Mouse (Mus musculus) Patski (cell line): ENCODE results near the gene Phex. TPM values are rescaled to one million over a fixed set of nuclear protein-coding genes. Genes with fewer than 3 reads are reported as not detected.
A peak's percentile ranks its signal among the peaks of the same experiment; 100 is the strongest.

Experiments used
- ATAC-seq: fragments of 100-300 bp; one replicate; pipeline ENCODE4 v1.8.0; 2021
- CTCF ChIA-PET: fragments of 350-600 bp; sonication (Branson Sonifier 250); formaldehyde crosslinking; loops from one replicate; lab custom pipeline; 2022; ENCODE audit warnings: inconsistent platforms; lab: Charles Lee
- POLR2A ChIA-PET: fragments of 350-600 bp; sonication (Branson Sonifier 250); formaldehyde crosslinking; loops from one replicate; lab custom pipeline; 2022; ENCODE audit warnings: antibody characterized with exemption, inconsistent platforms; lab: Charles Lee
- DNase-seq: peaks from one replicate; pipeline ENCODE4 v3.0.0-alpha.2; 2011; ENCODE audit warnings: low read depth, low spot score
- H3K27me3 ChIP-seq: fragments of 371-371 bp; one replicate; pipeline ENCODE4 v1.5.1; 2021
- CTCF ChIP-seq: fragments of 100-300 bp; IDR thresholded peaks from one replicate; pipeline ENCODE4 v1.5.1; 2021
- in situ Hi-C: fragments of 300-500 bp; cut with MboI; formaldehyde crosslinking; loops from 3 replicates; pipeline ENCODE4 v1.11.1; 2018; ENCODE audit warnings: low pct_unique_long_range_greater_than_20kb, mixed read lengths
- polyA plus RNA-seq: library from polyadenylated mRNA; unstranded; gene quantifications from one replicate; pipeline ENCODE4 v1.2.3, GENCODE M21; 2021

The Phex gene
- polyA plus RNA-seq, 1 experiment from 2014 or later, result 0.06 TPM

- peak; percentile 7 for TF ChIP-seq CTCF
- DNase-seq, result no peak
- ATAC-seq, result no peak
- in situ Hi-C loops, result no loop called here
- H3K27me3 ChIP-seq, result peaks cover 13% of the 10 kb centered on the region
- ChIA-PET CTCF (no interaction called here), POLR2A (no interaction called here)
Observed at GRCm38 (mm10) chrX:157378822-157379221, 36.3 kb downstream of the Phex start.

DNA sequence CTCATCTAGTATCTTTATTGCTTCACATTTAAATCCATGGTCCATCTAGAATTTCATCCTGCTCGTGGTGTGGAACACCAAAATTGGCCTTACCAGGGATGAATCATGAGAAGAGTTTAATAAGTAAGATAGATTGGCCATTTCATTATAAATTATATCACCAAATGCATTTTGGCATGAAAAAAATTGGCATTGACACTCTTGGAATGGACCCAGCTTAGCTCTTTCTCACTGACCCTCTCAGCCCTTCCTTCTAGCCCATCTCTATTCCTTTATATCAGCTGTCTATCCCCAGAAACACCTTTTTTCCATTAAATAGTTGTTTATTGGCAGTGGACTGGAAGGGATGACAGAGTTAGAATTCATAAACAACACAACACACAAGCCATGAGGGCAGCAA, 37.7 kb downstream of the Phex start:
- peaks cover 3% of the 10 kb centered on the region for H3K27me3 ChIP-seq
- in situ Hi-C loops, result no loop called here
- ChIA-PET CTCF (no interaction called here), POLR2A (no interaction called here)
- ATAC-seq (no peak), DNase-seq (no peak)
- no peak for TF ChIP-seq CTCF

DNA sequence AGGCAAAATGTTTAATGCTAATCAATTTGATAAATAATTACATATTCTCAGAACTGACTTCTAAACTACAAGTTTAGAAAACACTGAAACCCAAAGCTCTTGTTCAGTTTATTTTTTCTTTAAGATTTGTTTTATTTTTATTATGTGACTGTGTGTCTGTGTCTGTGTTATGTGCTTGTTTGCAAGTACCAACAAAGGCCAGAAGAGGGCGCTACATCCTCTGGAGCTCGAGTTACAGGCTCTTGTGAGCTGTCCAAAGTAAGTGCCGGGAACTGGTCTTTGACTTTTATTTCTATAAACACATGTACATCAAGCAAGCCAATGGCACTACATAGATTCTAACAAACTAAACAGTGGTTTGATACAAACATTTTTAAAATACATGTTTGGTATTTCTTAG, 41.2 kb downstream of the Phex start:
- in situ Hi-C loops, result no loop called here
- CTCF ChIA-PET, result interaction anchor here (1.1 kb wide), 1 partner anchor 9 kb away, joined by 3 read pairs; no protein-coding TSS in a partner anchor
- DNase-seq (no peak), ATAC-seq (no peak)
- peak; percentile 24 for TF ChIP-seq CTCF
- POLR2A ChIA-PET, result no interaction called here
- H3K27me3 ChIP-seq, result peaks cover 6% of the 10 kb centered on the region

- peaks cover 21% of the 10 kb centered on the region for H3K27me3 ChIP-seq
- no peak for TF ChIP-seq CTCF
- in situ Hi-C loops, result no loop called here
- DNase-seq (no peak), ATAC-seq (no peak)
- CTCF ChIA-PET, result no interaction called here
- POLR2A ChIA-PET, result no interaction called here
Observed at GRCm38 (mm10) chrX:157369166-157369565, 45.9 kb downstream of the Phex start.

GRCm38 (mm10) chrX:157355521-157355920, 59.6 kb downstream of the Phex start:
- H3K27me3 ChIP-seq, result peaks cover 10% of the 10 kb centered on the region
- POLR2A ChIA-PET, result no interaction called here
- CTCF ChIA-PET, result no interaction called here
- TF ChIP-seq CTCF, result no peak
- in situ Hi-C loops, result no loop called here
- DNase-seq (no peak), ATAC-seq (no peak)

DNA sequence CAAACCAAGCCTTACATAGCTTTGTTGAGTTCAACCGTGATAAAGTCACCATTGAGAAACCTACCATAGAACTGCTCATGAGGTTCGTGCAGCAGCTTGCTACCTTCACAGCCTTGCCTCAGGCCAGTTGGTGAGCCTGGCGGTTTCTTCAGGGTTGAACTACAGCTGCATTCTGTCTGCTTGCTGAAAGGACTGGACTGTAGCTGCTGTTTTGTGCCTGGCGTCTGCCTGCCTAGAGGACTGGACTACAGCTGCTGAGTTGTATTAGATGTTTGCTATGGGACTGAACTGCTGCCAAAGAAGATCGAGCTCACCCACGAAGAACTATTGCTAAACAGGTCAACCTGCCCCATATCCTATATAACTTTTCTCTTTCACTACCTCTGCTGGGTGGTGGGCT, 68.9 kb downstream of the Phex start:
- no peak for TF ChIP-seq CTCF
- ATAC-seq (no peak), DNase-seq (no peak)
- in situ Hi-C loops, result no loop called here
- H3K27me3 ChIP-seq, result peaks cover 6% of the 10 kb centered on the region
- ChIA-PET POLR2A (no interaction called here), CTCF (no interaction called here)

GRCm38 (mm10) chrX:157334726-157335125, 80.4 kb downstream of the Phex start:
- in situ Hi-C loops, result no loop called here
- POLR2A ChIA-PET, result no interaction called here
- no peak for ATAC-seq
- DNase-seq, result no peak
- CTCF ChIA-PET, result no interaction called here
- TF ChIP-seq CTCF, result no peak
- peaks cover 26% of the 10 kb centered on the region for H3K27me3 ChIP-seq

DNA sequence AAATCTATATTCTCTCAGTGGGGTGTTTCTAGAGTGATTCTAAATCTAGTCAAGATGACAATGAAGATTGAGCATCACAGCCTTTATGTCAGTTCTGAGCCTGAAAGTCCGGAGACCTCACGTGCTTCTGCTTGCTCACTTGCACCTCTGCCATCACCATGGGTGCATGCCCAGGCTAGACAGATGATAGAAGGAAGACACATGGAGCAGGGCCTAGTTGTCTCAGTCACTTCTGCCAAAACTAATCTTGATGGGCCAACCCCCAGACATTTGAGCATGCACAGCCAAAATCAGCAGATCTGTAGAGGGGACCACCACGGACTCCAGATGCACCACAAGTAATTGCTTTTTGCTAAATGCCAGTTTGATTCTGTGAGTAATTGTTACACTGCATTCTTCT, 85.3 kb downstream of the Phex start:
- CTCF ChIA-PET, result no interaction called here
- in situ Hi-C loops, result no loop called here
- no peak for TF ChIP-seq CTCF
- DNase-seq, result no peak
- H3K27me3 ChIP-seq, result peaks cover 16% of the 10 kb centered on the region
- no peak for ATAC-seq
- POLR2A ChIA-PET, result no interaction called here

DNA sequence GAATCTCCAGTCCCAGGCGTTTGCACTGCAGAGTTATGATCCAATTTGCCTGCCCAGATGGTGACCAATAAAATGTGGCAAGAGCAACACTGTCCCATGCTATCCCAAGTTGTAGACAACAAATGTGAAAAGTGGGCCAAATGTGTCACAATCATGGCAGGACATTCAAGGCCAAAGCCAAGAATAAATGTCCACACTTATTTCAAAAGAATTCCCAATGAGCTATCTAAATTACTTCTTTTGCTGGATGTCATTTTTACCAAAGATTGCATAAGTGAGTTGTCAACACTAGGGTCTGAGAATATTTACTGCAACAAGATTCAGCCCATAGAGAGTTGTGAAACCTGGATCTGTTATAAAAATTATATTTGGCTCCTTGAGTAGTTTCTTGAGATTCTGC, 86.7 kb downstream of the Phex start:
- H3K27me3 ChIP-seq, result peaks cover 19% of the 10 kb centered on the region
- ChIA-PET CTCF (interaction anchor here (2.1 kb wide), 1 partner anchor 21 kb away, joined by 8 read pairs; no protein-coding TSS in a partner anchor), POLR2A (no interaction called here)
- in situ Hi-C loops, result no loop called here
- ATAC-seq, result no peak
- no peak for TF ChIP-seq CTCF
- DNase-seq, result no peak

DNA sequence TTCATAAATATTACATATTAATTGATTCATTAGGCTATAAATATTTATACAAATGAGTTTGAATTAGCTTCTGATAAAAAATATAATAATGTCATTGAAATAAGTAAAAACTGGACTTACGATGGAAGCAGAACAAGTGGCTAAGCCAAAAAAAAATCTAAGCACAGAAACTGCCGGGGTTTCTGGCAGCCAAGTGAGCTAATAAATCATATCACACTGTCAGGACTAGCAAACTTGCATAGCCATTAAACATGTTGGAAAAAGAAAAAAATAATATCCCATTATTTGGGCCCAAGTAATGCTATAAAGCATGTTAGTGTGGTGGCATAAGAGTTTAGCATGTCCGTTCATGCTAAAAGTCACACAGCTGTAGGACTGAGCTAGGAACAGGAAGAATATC, 87.4 kb downstream of the Phex start:
- in situ Hi-C loops, result no loop called here

GRCm38 (mm10) chrX:157324396-157324795, 90.7 kb downstream of the Phex start:
- DNase-seq, result no peak
- H3K27me3 ChIP-seq, result peaks cover 8% of the 10 kb centered on the region
- no peak for TF ChIP-seq CTCF
- CTCF ChIA-PET, result no interaction called here
- in situ Hi-C loops, result loop anchor here (25.0 kb wide), 1 partner anchor 1687 kb away; no protein-coding TSS in a partner anchor
- POLR2A ChIA-PET, result no interaction called here
- no peak for ATAC-seq

More for the DNA sequence above, 87.4 kb downstream of the Phex start:
- ChIA-PET CTCF (interaction anchor here (2.1 kb wide), 1 partner anchor 20 kb away, joined by 8 read pairs; no protein-coding TSS in a partner anchor), POLR2A (no interaction called here)
- DNase-seq, result no peak
- no peak for ATAC-seq
- peaks cover 16% of the 10 kb centered on the region for H3K27me3 ChIP-seq
- no peak for TF ChIP-seq CTCF

DNA sequence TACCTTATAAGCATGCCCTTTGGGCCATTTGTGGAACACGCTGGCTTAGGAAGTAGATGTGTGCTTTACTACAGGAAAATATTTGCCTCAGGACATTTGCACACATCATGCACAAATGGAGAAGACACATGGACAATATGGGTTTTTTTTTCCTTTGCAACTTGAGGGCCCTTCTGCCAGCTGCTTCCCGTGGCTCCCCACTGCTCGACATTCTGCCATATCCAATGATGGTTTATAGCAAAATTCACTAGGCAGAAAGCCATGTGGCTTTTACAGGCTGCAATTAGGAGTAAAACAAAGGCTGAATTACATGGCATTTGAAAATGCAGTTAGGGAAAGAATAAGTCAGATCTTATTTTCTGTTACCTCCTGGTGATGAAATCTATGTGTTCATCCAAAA, 104.8 kb downstream of the Phex start:
- ChIA-PET POLR2A (no interaction called here), CTCF (no interaction called here)
- no peak for DNase-seq
- no peak for ATAC-seq
- peaks cover 21% of the 10 kb centered on the region for H3K27me3 ChIP-seq
- TF ChIP-seq CTCF, result no peak
- in situ Hi-C loops, result loop anchor here (25.0 kb wide), 1 partner anchor 1673 kb away; no protein-coding TSS in a partner anchor
